Mouse (Mus musculus) CH12.LX (cell line): ENCODE results near the gene Efemp2. TPM values are rescaled to one million over a fixed set of nuclear protein-coding genes. Genes with fewer than 3 reads are reported as not detected.
A peak's percentile ranks its signal among the peaks of the same experiment; 100 is the strongest.

Experiments used
- DNase-seq: peaks from one replicate; pipeline ENCODE4 v3.0.0-alpha.2; 2013; ENCODE audit errors: extremely low read depth
- H3K27ac ChIP-seq: 2 replicates; pipeline ENCODE4 v1.5.1; 2012; ENCODE audit warnings: low read depth, mild to moderate bottlenecking, control low read depth, moderate library complexity; ENCODE audit not compliant: insufficient read depth
- H3K27me3 ChIP-seq: replicated peaks from 2 replicates; pipeline ENCODE3; 2012; ENCODE audit warnings: inconsistent platforms
- H3K36me3 ChIP-seq, 2 experiments: replicated peaks in 1 of 2; 2 replicates each; pipeline versions ENCODE3 to v1.6.1; 2012; ENCODE audit warnings: inconsistent platforms in 1 of 2, low read length in 1 of 2, mild to moderate bottlenecking in 1 of 2, mixed read lengths in 1 of 2, moderate library complexity in 1 of 2; ENCODE audit not compliant: control insufficient read depth in 1 of 2, insufficient read depth in 1 of 2
- H3K4me1 ChIP-seq, 2 experiments: 2 replicates each; pipeline ENCODE4 v1.6.1; 2012; ENCODE audit warnings: inconsistent platforms in 1 of 2, moderate library complexity in 1 of 2; ENCODE audit not compliant: insufficient read depth in 2 of 2, control insufficient read depth in 1 of 2
- H3K4me2 ChIP-seq: 2 replicates; pipeline ENCODE4 v1.6.1; 2012; ENCODE audit warnings: low read depth, mild to moderate bottlenecking, control low read depth; ENCODE audit not compliant: poor library complexity, insufficient read depth, severe bottlenecking
- H3K4me3 ChIP-seq, 3 experiments: fragments of 150-350 bp in 1 of 3; sonication (generic) in 1 of 3; replicated peaks in 1 of 3; 2 replicates each; pipeline versions ENCODE3 to v1.5.1; 2011 to 2012; ENCODE audit warnings: low read depth in 2 of 3, low read length in 2 of 3, mild to moderate bottlenecking in 2 of 3, moderate library complexity in 2 of 3, control low read depth in 1 of 3, improper control_type of control experiment in 1 of 3, inconsistent platforms in 1 of 3, mixed read lengths in 1 of 3; ENCODE audit not compliant: poor library complexity in 1 of 3
- H3K79me2 ChIP-seq: replicated peaks from 2 replicates; pipeline ENCODE4 v1.6.1; 2012; ENCODE audit warnings: mild to moderate bottlenecking, moderate library complexity; ENCODE audit not compliant: control insufficient read depth, poor library complexity, insufficient read depth, severe bottlenecking; ENCODE audit errors: extremely low read depth
- H3K9ac ChIP-seq: 2 replicates; pipeline ENCODE4 v1.6.1; 2012; ENCODE audit warnings: low read depth, mild to moderate bottlenecking, control low read depth, moderate library complexity; ENCODE audit not compliant: insufficient read depth
- H3K9me3 ChIP-seq: replicated peaks from 2 replicates; pipeline ENCODE3; 2012; ENCODE audit warnings: low read length, inconsistent platforms, mixed read lengths
- CHD1 ChIP-seq: IDR thresholded peaks from 2 replicates; pipeline ENCODE4 v1.6.1; 2012; ENCODE audit warnings: low read depth, low read length, improper control_type of control experiment, inconsistent platforms
- CHD2 ChIP-seq: IDR thresholded peaks from 2 replicates; pipeline ENCODE4 v1.6.1; 2011; ENCODE audit warnings: low read length, improper control_type of control experiment
- CTCF ChIP-seq, 2 experiments: IDR thresholded peaks in 1 of 2; conservative IDR thresholded peaks in 1 of 2; 2 replicates each; pipeline ENCODE4 v1.5.1; 2011 to 2012; ENCODE audit warnings: low read depth in 2 of 2, low read length in 2 of 2, improper control_type of control experiment in 1 of 2, inconsistent platforms in 1 of 2, mild to moderate bottlenecking in 1 of 2, moderate library complexity in 1 of 2
- E2F4 ChIP-seq: IDR thresholded peaks from 2 replicates; pipeline ENCODE4 v1.6.1; 2011; ENCODE audit warnings: low read depth, low read length, improper control_type of control experiment; ENCODE audit not compliant: insufficient replicate concordance
- ETS1 ChIP-seq: conservative IDR thresholded peaks from 2 replicates; pipeline ENCODE4 v1.6.1; 2012; ENCODE audit warnings: low read depth, mild to moderate bottlenecking, inconsistent platforms, low read length, improper control_type of control experiment, moderate library complexity
- GABPA ChIP-seq: IDR thresholded peaks from 2 replicates; pipeline ENCODE4 v1.6.1; 2012; ENCODE audit warnings: low read depth, low read length, improper control_type of control experiment, inconsistent platforms; ENCODE audit not compliant: insufficient replicate concordance
- HCFC1 ChIP-seq: IDR thresholded peaks from 2 replicates; pipeline ENCODE4 v1.6.1; 2012; ENCODE audit warnings: low read depth, mild to moderate bottlenecking, inconsistent platforms, low read length, improper control_type of control experiment
- IRF4 ChIP-seq: IDR thresholded peaks from 2 replicates; pipeline ENCODE4 v1.6.1; 2014; ENCODE audit warnings: low read depth, mild to moderate bottlenecking, inconsistent platforms, low read length, improper control_type of control experiment
- JUN ChIP-seq: IDR thresholded peaks from 2 replicates; pipeline ENCODE4 v1.6.1; 2011; ENCODE audit warnings: low read depth, mild to moderate bottlenecking, low read length, improper control_type of control experiment, moderate library complexity; ENCODE audit not compliant: insufficient read depth
- MAFK ChIP-seq: IDR thresholded peaks from 2 replicates; pipeline ENCODE4 v1.6.1; 2011; ENCODE audit warnings: low read length, improper control_type of control experiment; ENCODE audit not compliant: insufficient replicate concordance
- MAZ ChIP-seq: IDR thresholded peaks from 2 replicates; pipeline ENCODE4 v1.6.1; 2012; ENCODE audit warnings: low read depth, mild to moderate bottlenecking, inconsistent platforms, low read length, improper control_type of control experiment, moderate library complexity
- MEF2A ChIP-seq: IDR thresholded peaks from 2 replicates; pipeline ENCODE4 v1.6.1; 2014; ENCODE audit warnings: low read depth, mild to moderate bottlenecking, inconsistent platforms, low read length, improper control_type of control experiment, borderline replicate concordance
- MXI1 ChIP-seq: IDR thresholded peaks from 2 replicates; pipeline ENCODE4 v1.6.1; 2011; ENCODE audit warnings: mild to moderate bottlenecking, low read depth, low read length, improper control_type of control experiment
- MYC ChIP-seq: IDR thresholded peaks from 2 replicates; pipeline ENCODE4 v1.6.1; 2011; ENCODE audit warnings: low read depth, mild to moderate bottlenecking, improper control_type of control experiment, low read length
- NRF1 ChIP-seq: IDR thresholded peaks from 2 replicates; pipeline ENCODE4 v1.6.1; 2014; ENCODE audit warnings: low read depth, mild to moderate bottlenecking, inconsistent platforms, low read length, improper control_type of control experiment, moderate library complexity
- PAX5 ChIP-seq: IDR thresholded peaks from 2 replicates; pipeline ENCODE4 v1.6.1; 2012; ENCODE audit warnings: low read length, inconsistent platforms, mixed read lengths
- POLR2AphosphoS2 ChIP-seq: IDR thresholded peaks from 2 replicates; pipeline ENCODE4 v1.6.1; 2011; ENCODE audit warnings: low read depth, low read length, improper control_type of control experiment
- RAD21 ChIP-seq: IDR thresholded peaks from 2 replicates; pipeline ENCODE4 v1.6.1; 2011; ENCODE audit warnings: low read depth, mild to moderate bottlenecking, low read length, improper control_type of control experiment, moderate library complexity
- RCOR1 ChIP-seq: conservative IDR thresholded peaks from 2 replicates; pipeline ENCODE4 v1.6.1; 2012; ENCODE audit warnings: low read depth, mild to moderate bottlenecking, inconsistent platforms, low read length, improper control_type of control experiment
- SIN3A ChIP-seq: IDR thresholded peaks from 2 replicates; pipeline ENCODE4 v1.6.1; 2012; ENCODE audit warnings: low read length, improper control_type of control experiment, inconsistent platforms
- SMC3 ChIP-seq: IDR thresholded peaks from 2 replicates; pipeline ENCODE4 v1.6.1; 2011; ENCODE audit warnings: low read depth, low read length, improper control_type of control experiment
- TBP ChIP-seq: conservative IDR thresholded peaks from 2 replicates; pipeline ENCODE4 v1.6.1; 2011; ENCODE audit warnings: low read depth, low read length, improper control_type of control experiment
- TCF12 ChIP-seq: IDR thresholded peaks from 2 replicates; pipeline ENCODE4 v1.6.1; 2014; ENCODE audit warnings: low read depth, mild to moderate bottlenecking, inconsistent platforms, low read length, improper control_type of control experiment
- UBTF ChIP-seq: IDR thresholded peaks from 2 replicates; pipeline ENCODE4 v1.6.1; 2012; ENCODE audit warnings: low read depth, mild to moderate bottlenecking, inconsistent platforms, low read length, improper control_type of control experiment, moderate library complexity
- USF1 ChIP-seq: IDR thresholded peaks from 2 replicates; pipeline ENCODE4 v1.6.1; 2014; ENCODE audit warnings: low read depth, mild to moderate bottlenecking, inconsistent platforms, low read length, improper control_type of control experiment
- ZC3H11A ChIP-seq: IDR thresholded peaks from 2 replicates; pipeline ENCODE4 v1.6.1; 2012; ENCODE audit warnings: low read depth, mild to moderate bottlenecking, inconsistent platforms, low read length, improper control_type of control experiment
- ZKSCAN1 ChIP-seq: IDR thresholded peaks from 2 replicates; pipeline ENCODE4 v1.6.1; 2012; ENCODE audit warnings: low read depth, inconsistent platforms, low read length, improper control_type of control experiment, borderline replicate concordance
- ZMIZ1 ChIP-seq: IDR thresholded peaks from 2 replicates; pipeline ENCODE4 v1.6.1; 2012; ENCODE audit warnings: low read depth, mild to moderate bottlenecking, inconsistent platforms, low read length, improper control_type of control experiment
- ZNF384 ChIP-seq: IDR thresholded peaks from 2 replicates; pipeline ENCODE4 v1.6.1; 2012; ENCODE audit warnings: low read depth, low read length, improper control_type of control experiment, inconsistent platforms
- dilution Hi-C: fragments of 300-500 bp; cut with MboI; formaldehyde crosslinking; loops from 2 replicates; pipeline ENCODE4 v1.14.3; 2020; ENCODE audit warnings: low sequenced_read_pairs; ENCODE audit not compliant: extremely low pct_unique_long_range_greater_than_20kb, extremely low pct_ligation_motif_present
- in situ Hi-C: fragments of 300-500 bp; cut with MboI; formaldehyde crosslinking; loops from 3 replicates; pipeline ENCODE4 v1.14.3; 2019; ENCODE audit warnings: low sequenced_read_pairs, low pct_ligation_motif_present, low pct_unique_long_range_greater_than_20kb, mixed read lengths
- polyA plus RNA-seq: library from polyadenylated mRNA; unstranded; fragments of >175 nt; gene quantifications from 2 replicates; pipeline ENCODE4 v1.2.1, GENCODE M21; 2012; ENCODE audit warnings: low read depth; ENCODE audit not compliant: insufficient read length
- total RNA-seq, 2 experiments: library from RNA; depleted of rRNA; stranded (reverse); fragments of 300-350 nt in 1 of 2; fragments of >200 nt in 1 of 2; gene quantifications; 2 replicates each; pipeline ENCODE4 v1.2.3; 2012 to 2014

Gene Efemp2
- total and polyA plus RNA-seq, 3 experiments: 0.50 to 0.51 TPM; not detected in 1

DNA sequence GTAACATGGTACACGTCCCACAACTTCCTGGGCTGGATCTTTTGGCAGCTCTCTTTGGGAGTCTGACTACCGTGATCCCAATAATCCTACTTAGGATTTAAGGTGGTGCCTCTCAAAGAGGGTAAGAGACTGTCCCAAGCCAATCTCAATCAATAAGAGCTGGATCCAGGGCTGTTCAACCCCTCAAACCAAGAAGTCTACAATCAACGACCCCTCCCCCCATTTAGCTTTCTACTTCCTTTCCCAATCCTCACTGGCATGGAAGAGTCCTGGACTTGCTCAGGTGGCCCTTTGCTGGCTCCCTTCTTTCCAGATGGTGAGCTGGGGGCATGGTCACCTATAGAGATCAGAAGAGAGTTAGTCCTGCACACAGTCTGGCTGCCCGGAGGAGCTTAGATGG is 13.0 kb downstream of the Efemp2 start:
- no peak for DNase-seq
- H3K4me3 ChIP-seq: no peak overlapping the region
- no peak overlapping the region; the same call in 1 of the 2 replicates for H3K9ac ChIP-seq
- H3K4me2 ChIP-seq: no peak overlapping the region
- H3K27me3 ChIP-seq: no peaks in the 10 kb centered on the region
- H3K27ac ChIP-seq: no peak overlapping the region
- H3K4me1 ChIP-seq: peaks cover 2 to 21% of the 10 kb centered on the region in 2 experiments; a peak in 2 of 4 replicates
- in situ Hi-C loops: no loop called here
- peaks cover 29 to 48% of the 10 kb centered on the region in 2 experiments for H3K36me3 ChIP-seq
- dilution Hi-C loops: no loop called here
- TF ChIP-seq NRF1: no peak
- no peak for TF ChIP-seq JUN
- no peak for TF ChIP-seq GABPA
- no peak for TF ChIP-seq SIN3A
- TF ChIP-seq CHD2: no peak
- TF ChIP-seq TBP: no peak
- TF ChIP-seq IRF4: no peak
- TF ChIP-seq TCF12: no peak
- no peak for TF ChIP-seq UBTF
- TF ChIP-seq ZKSCAN1: no peak
- TF ChIP-seq CHD1: no peak
- no peak for TF ChIP-seq MYC
- TF ChIP-seq RCOR1: no peak
- no peak for TF ChIP-seq MAFK
- TF ChIP-seq MEF2A: no peak
- TF ChIP-seq MXI1: no peak
- TF ChIP-seq ZMIZ1: no peak
- no peaks in the 10 kb centered on the region for H3K9me3 ChIP-seq
- H3K79me2 ChIP-seq: peaks cover 4% of the 10 kb centered on the region

DNA sequence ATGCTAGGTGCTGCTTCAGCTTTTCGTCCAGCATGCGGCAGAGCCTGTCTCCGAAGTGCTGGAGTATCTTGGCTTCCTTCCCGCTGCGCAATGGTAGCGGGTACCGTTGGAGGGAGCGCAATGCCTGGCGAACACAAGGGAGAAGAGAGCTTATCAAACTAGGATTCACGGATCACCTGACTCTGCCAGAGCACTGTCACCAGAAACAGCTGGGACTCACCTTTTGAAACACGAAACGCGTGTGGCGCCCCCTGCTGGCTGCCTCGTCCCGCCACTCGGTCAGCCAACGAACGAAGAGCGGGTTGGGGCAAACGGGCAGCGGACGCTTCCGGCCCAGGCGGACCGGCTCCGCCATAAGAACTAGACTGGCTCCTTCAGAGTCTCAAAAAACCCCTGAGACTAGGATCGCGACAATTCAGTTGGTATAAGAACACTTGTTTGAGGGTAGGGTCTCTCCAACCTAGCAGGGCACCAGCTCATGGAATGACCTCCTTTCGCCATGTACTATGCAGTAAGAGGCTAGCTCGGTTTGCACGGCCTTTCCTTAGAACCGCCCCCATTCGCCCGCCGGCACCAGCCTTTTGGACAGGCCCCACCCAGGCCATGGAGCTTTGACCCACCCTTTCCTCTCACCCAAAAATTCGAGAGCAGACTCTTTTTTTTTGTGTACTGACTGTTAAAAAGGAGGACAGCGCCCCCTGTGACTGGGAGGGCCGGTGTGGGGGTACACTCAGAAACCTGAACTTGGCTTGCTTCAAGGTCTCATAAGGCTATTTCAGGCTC is 14.2 kb downstream of the Efemp2 start, which contains the start of gene Mus81:
Mus81 (minus strand) TSS at position 635 of the 783 bp plus-strand sequence.
- Histone ChIP-seq H3K9me3 (no peaks in the 10 kb centered on the region), H3K4me1 (peaks cover 2 to 31% of the 10 kb centered on the region in 2 experiments; a peak in 3 of 4 replicates), H3K27ac (peak within 1 kb of the TSS; percentile 78), H3K79me2 (peaks cover 16% of the 10 kb centered on the region), H3K4me2 (peak within 1 kb of the TSS; percentile 81), H3K27me3 (no peaks in the 10 kb centered on the region), H3K36me3 (peaks cover 34 to 48% of the 10 kb centered on the region in 2 experiments), H3K4me3 (peak within 1 kb of the TSS; percentile 71 to 78 (median 75)), H3K9ac (peak within 1 kb of the TSS; percentile 65)
- peak; percentile 97 for DNase-seq
- dilution Hi-C loops: no loop called here
- in situ Hi-C loops: no loop called here
- TF ChIP-seq PAX5 (no peak), SMC3 (peak; percentile 76), RAD21 (peak; percentile 50), USF1 (peak; percentile 38; the same call in 1 of the 2 replicates), POLR2AphosphoS2 (peak; percentile 90), ETS1 (peak; percentile 42; the same call in 1 of the 2 replicates), ZNF384 (peak; percentile 93), MAFK (no peak; the same call in 1 of the 2 replicates), ZC3H11A (no peak), SIN3A (peak; percentile 100), NRF1 (no peak), E2F4 (0 out of 2 replicates have a peak, but pooled peaks have one; percentile 67), TBP (0 out of 2 replicates have a peak, but pooled peaks have one; percentile 38), CTCF (conservative IDR thresholded peaks at IDR 0.05 in 1 of 2, IDR thresholded peaks at IDR 0.05 in 1 of 2; ENCODE audit: low read depth in 2 of 2, low read length in 2 of 2) (peak; percentile 61 to 86; a peak in 3 of 4 replicates), MYC (peak; percentile 31; the same call in 1 of the 2 replicates), UBTF (peak; percentile 61; the same call in 1 of the 2 replicates), HCFC1 (peak; percentile 84), JUN (no peak), MAZ (peak; percentile 86)
